Mouse (Mus musculus) ES-Bruce4 (cell line): ENCODE results near the gene Fam122c.

Experiments used
- CTCF ChIP-seq: IDR thresholded peaks from one replicate; pipeline ENCODE4 v1.8.1; 2011; ENCODE audit warnings: low read depth, low read length
- EP300 ChIP-seq: IDR thresholded peaks from 2 replicates; pipeline ENCODE4 v1.6.1; 2011; ENCODE audit warnings: low read depth, low read length; ENCODE audit not compliant: insufficient read depth

DNA sequence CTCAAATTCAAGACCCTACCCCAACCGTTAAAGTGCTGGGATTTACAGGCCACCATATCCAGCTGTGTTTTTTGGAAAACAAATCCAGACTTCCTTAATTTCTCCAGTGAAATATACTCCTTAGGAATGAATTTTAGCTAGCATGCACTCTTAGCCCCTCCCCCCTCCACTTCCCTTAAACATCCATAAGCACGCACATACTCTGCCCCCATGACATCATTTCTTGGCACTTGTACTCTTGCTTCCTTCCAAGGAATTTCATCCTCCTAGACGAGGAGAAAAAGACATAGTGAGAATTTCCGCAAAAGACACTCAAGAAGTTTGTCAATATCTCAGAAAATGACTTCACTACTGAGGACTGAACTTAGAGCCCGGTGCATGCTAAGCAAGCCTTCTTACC, 14.7 kb downstream of the Fam122c start:
- TF ChIP-seq EP300 (no peak), CTCF (no peak)
